Mouse (Mus musculus) ES-E14 (cell line): ENCODE measurements around the gene Npcd.

ENCODE experiments used
- CHD2 ChIP-seq: IDR thresholded peaks from 2 replicates; pipeline ENCODE4 v1.6.1; 2014; ENCODE audit warnings: mild to moderate bottlenecking, low read depth, low read length, inconsistent platforms
- HCFC1 ChIP-seq: IDR thresholded peaks from 2 replicates; pipeline ENCODE4 v1.6.1; 2012; ENCODE audit warnings: low read length, inconsistent platforms, borderline replicate concordance; ENCODE audit not compliant: insufficient read depth
- MAFK ChIP-seq: IDR thresholded peaks from 2 replicates; pipeline ENCODE4 v1.6.1; 2014; ENCODE audit warnings: mild to moderate bottlenecking, low read depth, low read length, inconsistent platforms; ENCODE audit not compliant: insufficient read depth
- ZC3H11A ChIP-seq: IDR thresholded peaks from 2 replicates; pipeline ENCODE4 v1.6.1; 2012; ENCODE audit warnings: low read depth, mild to moderate bottlenecking, inconsistent platforms, low read length, borderline replicate concordance
- ZNF384 ChIP-seq: IDR thresholded peaks from 2 replicates; pipeline ENCODE4 v1.6.1; 2012; ENCODE audit warnings: low read depth, low read length, inconsistent platforms

DNA sequence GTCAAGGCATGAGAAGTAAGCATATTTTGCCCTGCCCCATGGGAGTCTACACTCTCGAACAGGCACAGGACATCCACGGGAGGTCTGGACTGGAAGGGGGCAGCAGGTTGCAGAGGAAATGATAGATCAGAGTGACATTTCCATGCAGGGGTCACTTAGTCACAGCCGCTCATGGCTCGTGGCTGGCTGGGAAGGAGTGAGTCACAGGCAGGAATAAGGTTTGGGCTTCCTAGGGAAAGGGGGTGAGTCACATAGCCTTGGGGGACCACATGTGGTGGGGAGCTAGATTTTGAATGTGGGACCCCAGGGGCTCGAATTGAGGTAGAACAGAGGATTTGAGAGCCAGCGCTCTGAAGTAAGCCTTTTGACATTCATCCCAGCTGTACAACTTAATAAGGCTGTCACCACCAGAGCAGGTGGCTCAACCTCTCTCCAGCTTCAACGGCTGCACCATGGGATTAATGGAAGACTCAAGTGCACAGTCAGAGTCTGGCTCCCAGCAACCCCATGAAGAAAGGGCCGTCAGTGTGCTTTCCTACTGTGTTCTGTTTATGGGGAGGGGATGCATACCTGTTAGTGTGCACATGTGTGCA, 20.3 kb downstream of the Npcd start:
- TF ChIP-seq ZC3H11A (no peak), MAFK (no peak), CHD2 (no peak), ZNF384 (no peak), HCFC1 (no peak)
